Mouse (Mus musculus): Measurements from ENCODE around the gene Gm8660.
"Not testable (repeated sequence)": the region's sequence is repeated elsewhere in the genome, so short reads cannot be mapped to it uniquely, and the experiment has no call there.

Gm8660 gene

DNA sequence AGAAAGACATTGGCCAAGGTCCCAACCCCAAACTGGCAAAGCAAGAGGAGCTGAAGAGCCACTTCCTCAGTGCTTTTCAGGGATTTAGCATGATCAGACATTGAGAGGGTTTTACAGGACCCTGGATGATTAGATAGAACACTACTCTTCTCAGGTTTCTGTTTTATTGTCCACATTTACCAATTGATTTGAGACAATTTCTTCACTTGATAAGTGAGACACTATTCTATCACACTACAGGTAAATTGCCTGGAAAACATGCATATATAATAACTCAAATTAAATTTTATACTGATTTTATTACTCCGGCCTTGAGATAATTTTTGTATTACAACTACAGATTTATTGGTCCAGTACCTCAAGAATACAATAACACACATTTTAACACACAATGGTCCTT, at the start of gene Gm8660:
Gm8660 (minus strand) TSS at position 101 of the 400 bp plus-strand sequence.
- DNase-seq: not testable (repeated sequence)

DNA sequence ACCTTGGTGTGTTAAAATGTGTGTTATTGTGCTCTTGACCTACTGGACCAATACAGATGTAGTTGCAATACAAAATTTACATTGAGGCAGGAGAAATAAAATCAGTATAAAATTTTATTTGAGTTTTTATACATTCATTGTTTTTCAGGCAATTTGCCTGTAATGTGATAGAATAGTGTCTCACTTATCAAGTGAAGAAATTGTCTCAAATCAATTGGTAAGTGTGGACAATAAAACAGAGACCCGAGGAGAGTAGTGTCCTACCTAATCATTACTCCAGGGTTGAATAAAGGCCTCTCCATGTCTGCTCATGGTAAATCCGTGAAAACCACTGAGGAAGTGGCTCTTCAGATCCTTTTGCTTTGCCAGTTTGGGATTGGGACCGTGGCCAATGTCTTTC, 42.4 kb upstream of the Gm8660 start, which contains the start of gene Vmn1r148:
Vmn1r148 (plus strand) TSS at position 301 of the 400 bp plus-strand sequence.
- DNase-seq: not testable (repeated sequence)

DNA sequence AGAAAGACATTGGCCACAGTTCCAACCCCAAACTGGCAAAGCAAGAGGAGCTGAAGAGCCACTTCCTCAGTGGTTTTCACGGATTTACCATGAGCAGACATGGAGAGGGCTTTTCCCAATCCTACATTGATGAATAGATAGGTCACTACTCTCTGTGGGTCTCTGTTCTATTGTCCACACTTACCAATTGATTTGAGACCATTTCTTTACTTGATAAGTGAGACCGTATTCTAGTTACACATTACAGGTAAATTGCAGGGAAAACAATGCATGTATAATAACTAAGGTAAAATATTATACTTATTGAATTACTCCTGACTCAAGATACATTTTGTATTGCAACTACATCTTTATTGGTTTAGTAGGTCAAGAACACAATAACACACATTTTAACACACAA, 41.2 kb downstream of the Gm8660 start, which contains the start of gene Gm4187:
Gm4187 (minus strand) TSS at position 101 of the 400 bp plus-strand sequence.
- DNase-seq: not testable (repeated sequence)
